Mouse (Mus musculus): ENCODE measurements around the gene Gm20388. TPM values are rescaled to one million over a fixed set of nuclear protein-coding genes. Genes with fewer than 3 reads are reported as not detected.

Gene Gm20388
- polyA plus RNA-seq, 1 experiment: 28.1 TPM

DNA sequence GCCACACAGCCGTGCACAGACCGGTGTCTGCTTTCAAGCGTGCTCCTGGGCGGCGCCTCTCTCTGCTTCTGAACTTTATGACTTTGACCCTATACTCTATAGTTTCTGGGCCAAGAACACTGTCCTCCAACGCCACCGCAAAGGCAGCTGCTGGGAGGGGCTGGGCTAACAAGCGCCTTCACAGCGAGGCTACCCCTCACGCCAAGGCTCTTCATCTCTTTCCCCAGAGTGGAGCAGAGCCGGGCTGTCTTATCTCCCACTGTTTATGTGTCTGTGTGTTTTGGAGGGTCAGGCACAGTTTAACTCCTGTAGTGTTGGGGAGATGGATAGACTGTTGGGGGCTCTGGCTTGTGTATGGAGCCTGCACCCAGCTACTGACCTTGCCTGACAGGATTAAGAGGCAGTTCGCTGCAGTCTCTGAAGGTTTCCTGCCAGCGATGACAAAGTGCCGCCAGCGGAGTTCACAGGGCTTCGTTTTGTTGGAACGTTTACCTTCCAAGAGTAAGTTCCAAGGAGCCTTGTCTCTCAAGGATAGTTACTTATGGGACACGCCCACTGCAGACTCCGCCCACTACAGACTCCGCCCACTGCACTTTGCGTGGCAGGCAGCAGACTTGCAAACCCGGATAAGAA, 783.3 kb downstream of the Gm20388 start:
- no peaks in the 10 kb centered on the region for H3K36me3 ChIP-seq (ENCODE audit: control insufficient read depth, insufficient read depth, low read length, poor library complexity, severe bottlenecking)
- no peak overlapping the region for H3K9ac ChIP-seq (ENCODE audit: low read depth, poor library complexity, severe bottlenecking)
- H3K27me3 ChIP-seq (ENCODE audit: control insufficient read depth, insufficient read depth, low read length, poor library complexity, severe bottlenecking): no peaks in the 10 kb centered on the region
- H3K4me3 ChIP-seq (ENCODE audit: low read depth, low read length): no peak overlapping the region
- H3K4me1 ChIP-seq (ENCODE audit: control insufficient read depth, insufficient read depth, low read length): no peaks in the 10 kb centered on the region
- TF ChIP-seq CTCF (IDR thresholded peaks at IDR 0.05; ENCODE audit: low read depth, low read length) (no peak), EP300 (IDR thresholded peaks at IDR 0.05; ENCODE audit: insufficient read depth, low read depth, low read length) (no peak), POLR2A (IDR thresholded peaks at IDR 0.05; ENCODE audit: insufficient read depth, low read length) (no peak)
- H3K9me3 ChIP-seq (replicated peaks; ENCODE audit: control insufficient read depth, insufficient read depth, low read length, poor library complexity, severe bottlenecking): no peaks in the 10 kb centered on the region
- no peak overlapping the region for H3K27ac ChIP-seq (ENCODE audit: insufficient read depth, low read length)

DNA sequence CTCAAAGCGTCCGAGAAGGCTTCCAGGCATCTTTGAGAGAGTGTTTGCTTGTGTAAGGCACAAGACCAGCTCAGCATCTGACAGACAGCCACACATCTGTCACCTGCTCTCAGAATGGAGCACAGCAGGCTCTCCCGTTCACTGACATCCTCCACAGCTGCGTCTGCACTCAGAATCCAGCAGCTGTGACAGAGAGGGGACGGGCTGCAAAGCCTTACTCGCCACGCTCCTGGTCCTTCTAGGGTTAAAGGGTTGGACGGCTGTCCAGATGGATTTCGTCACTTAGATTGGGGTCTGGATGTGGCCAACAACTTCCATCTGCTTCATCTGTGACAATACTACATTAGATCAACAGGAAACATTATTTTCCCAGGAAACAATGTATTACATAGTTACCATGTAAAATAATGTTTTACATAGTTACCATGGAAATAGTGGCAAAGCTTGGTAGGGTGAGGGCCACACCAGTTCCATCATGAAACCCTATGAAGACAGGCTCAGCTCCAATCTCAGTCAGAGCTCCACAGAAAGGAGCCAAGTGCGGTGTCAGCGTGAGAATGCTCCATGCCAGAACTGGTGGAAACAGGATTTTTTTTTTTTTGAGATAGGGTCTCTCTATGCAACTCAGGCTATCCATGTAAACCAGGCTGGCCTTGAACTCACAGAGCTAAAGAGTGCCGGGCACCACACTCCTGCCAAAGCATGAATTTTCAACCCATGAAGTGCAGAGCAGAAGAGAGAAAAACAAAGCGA, 785.9 kb downstream of the Gm20388 start:
- Histone ChIP-seq H3K4me1 (ENCODE audit: control insufficient read depth, insufficient read depth, low read length) (no peaks in the 10 kb centered on the region), H3K9me3 (replicated peaks; ENCODE audit: control insufficient read depth, insufficient read depth, low read length, poor library complexity, severe bottlenecking) (no peaks in the 10 kb centered on the region), H3K27me3 (ENCODE audit: control insufficient read depth, insufficient read depth, low read length, poor library complexity, severe bottlenecking) (no peaks in the 10 kb centered on the region), H3K36me3 (ENCODE audit: control insufficient read depth, insufficient read depth, low read length, poor library complexity, severe bottlenecking) (no peaks in the 10 kb centered on the region), H3K27ac (ENCODE audit: insufficient read depth, low read length) (no peak overlapping the region), H3K9ac (ENCODE audit: low read depth, poor library complexity, severe bottlenecking) (no peak overlapping the region), H3K4me3 (ENCODE audit: low read depth, low read length) (no peak overlapping the region)
- no peak for TF ChIP-seq CTCF (IDR thresholded peaks at IDR 0.05; ENCODE audit: low read depth, low read length)
- TF ChIP-seq POLR2A (IDR thresholded peaks at IDR 0.05; ENCODE audit: insufficient read depth, low read length): no peak
- no peak for TF ChIP-seq EP300 (IDR thresholded peaks at IDR 0.05; ENCODE audit: insufficient read depth, low read depth, low read length)

DNA sequence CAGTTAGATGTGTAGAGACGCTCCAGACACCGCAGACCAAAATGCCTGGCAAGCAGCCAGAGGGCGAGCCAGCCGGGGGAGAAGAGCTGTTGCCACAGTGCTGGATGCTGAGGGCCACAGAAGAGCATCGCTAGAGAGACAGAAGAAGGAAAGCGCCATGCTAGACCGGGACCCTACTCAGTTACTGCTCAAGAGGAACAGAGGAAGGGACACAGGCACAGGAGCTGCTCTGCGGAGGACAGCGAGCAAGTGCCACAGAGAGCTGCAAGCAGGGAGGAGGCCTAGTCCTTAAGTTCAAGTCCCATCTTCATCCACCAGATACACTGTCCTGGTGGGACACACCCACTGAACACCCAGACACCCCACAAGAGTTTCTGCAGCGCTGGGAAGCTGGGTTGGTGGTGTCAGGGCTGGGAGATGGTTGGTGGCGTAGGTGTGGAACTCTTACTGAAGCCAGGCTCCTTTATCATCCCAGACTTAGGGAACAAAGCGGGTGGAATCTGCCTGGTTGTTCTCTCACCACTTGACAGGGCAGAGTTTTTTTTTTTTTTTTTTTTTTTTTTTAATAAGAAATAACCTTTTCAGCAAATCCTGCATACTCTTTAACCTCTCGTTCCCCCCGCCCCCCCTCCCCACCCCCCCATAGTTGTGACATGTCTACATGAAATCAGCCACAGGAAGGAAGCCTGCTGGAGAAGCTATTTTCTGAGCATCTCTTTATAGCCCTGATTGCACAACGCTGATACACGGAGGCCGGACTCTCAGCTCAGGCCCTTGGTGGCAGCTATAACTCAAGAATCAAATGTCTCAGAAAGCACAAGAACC, 786.7 kb downstream of the Gm20388 start:
- H3K27me3 ChIP-seq (ENCODE audit: control insufficient read depth, insufficient read depth, low read length, poor library complexity, severe bottlenecking): no peaks in the 10 kb centered on the region
- TF ChIP-seq CTCF (IDR thresholded peaks at IDR 0.05; ENCODE audit: low read depth, low read length) (no peak), POLR2A (IDR thresholded peaks at IDR 0.05; ENCODE audit: insufficient read depth, low read length) (no peak), EP300 (IDR thresholded peaks at IDR 0.05; ENCODE audit: insufficient read depth, low read depth, low read length) (no peak)
- no peak overlapping the region for H3K27ac ChIP-seq (ENCODE audit: insufficient read depth, low read length)
- H3K4me3 ChIP-seq (ENCODE audit: low read depth, low read length): no peak overlapping the region
- no peaks in the 10 kb centered on the region for H3K36me3 ChIP-seq (ENCODE audit: control insufficient read depth, insufficient read depth, low read length, poor library complexity, severe bottlenecking)
- H3K9ac ChIP-seq (ENCODE audit: low read depth, poor library complexity, severe bottlenecking): no peak overlapping the region
- no peaks in the 10 kb centered on the region for H3K9me3 ChIP-seq (replicated peaks; ENCODE audit: control insufficient read depth, insufficient read depth, low read length, poor library complexity, severe bottlenecking)
- no peaks in the 10 kb centered on the region for H3K4me1 ChIP-seq (ENCODE audit: control insufficient read depth, insufficient read depth, low read length)

DNA sequence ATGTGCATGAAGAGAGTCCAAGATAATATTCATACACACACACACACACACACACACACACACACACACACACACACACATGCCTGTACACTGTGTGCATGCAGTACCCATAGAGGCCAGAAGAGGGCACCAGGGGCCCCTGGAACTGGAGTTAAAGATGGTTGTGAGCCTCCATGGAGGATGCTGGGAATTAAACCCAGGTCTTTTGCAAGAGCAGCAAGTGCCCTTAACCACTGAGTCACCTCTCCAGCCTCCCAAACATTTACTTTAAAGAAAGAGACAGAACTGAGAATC, 787.3 kb downstream of the Gm20388 start:
- Histone ChIP-seq H3K9me3 (replicated peaks; ENCODE audit: control insufficient read depth, insufficient read depth, low read length, poor library complexity, severe bottlenecking) (no peaks in the 10 kb centered on the region), H3K4me3 (ENCODE audit: low read depth, low read length) (no peak overlapping the region), H3K27me3 (ENCODE audit: control insufficient read depth, insufficient read depth, low read length, poor library complexity, severe bottlenecking) (no peaks in the 10 kb centered on the region), H3K36me3 (ENCODE audit: control insufficient read depth, insufficient read depth, low read length, poor library complexity, severe bottlenecking) (no peaks in the 10 kb centered on the region), H3K27ac (ENCODE audit: insufficient read depth, low read length) (no peak overlapping the region), H3K9ac (ENCODE audit: low read depth, poor library complexity, severe bottlenecking) (no peak overlapping the region), H3K4me1 (ENCODE audit: control insufficient read depth, insufficient read depth, low read length) (no peaks in the 10 kb centered on the region)
- TF ChIP-seq POLR2A (IDR thresholded peaks at IDR 0.05; ENCODE audit: insufficient read depth, low read length) (no peak), CTCF (IDR thresholded peaks at IDR 0.05; ENCODE audit: low read depth, low read length) (peak; percentile 55), EP300 (IDR thresholded peaks at IDR 0.05; ENCODE audit: insufficient read depth, low read depth, low read length) (no peak)

DNA sequence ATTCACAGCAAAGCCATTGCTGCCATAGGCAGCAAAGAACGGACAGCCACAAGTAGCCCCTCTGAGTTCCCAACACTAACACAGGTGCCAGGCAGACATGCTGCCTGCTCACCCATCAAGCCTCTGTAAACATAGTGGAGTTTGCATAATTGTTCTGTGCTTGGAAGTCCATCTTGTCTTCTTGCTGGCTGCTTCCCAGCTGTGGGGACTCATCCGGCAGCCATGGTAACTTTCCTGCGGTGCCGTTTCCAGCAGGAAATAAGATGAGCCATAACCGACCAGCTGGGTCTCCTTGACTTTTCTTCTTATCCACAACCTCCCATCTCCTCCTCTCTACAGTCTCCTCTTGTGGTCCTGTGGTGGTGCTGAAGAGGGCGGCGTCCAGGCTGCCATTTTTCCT, 787.8 kb downstream of the Gm20388 start:
- Histone ChIP-seq H3K27me3 (ENCODE audit: control insufficient read depth, insufficient read depth, low read length, poor library complexity, severe bottlenecking) (no peaks in the 10 kb centered on the region), H3K4me3 (ENCODE audit: low read depth, low read length) (no peak overlapping the region), H3K27ac (ENCODE audit: insufficient read depth, low read length) (no peak overlapping the region), H3K9ac (ENCODE audit: low read depth, poor library complexity, severe bottlenecking) (no peak overlapping the region), H3K36me3 (ENCODE audit: control insufficient read depth, insufficient read depth, low read length, poor library complexity, severe bottlenecking) (no peaks in the 10 kb centered on the region), H3K9me3 (replicated peaks; ENCODE audit: control insufficient read depth, insufficient read depth, low read length, poor library complexity, severe bottlenecking) (no peaks in the 10 kb centered on the region), H3K4me1 (ENCODE audit: control insufficient read depth, insufficient read depth, low read length) (no peaks in the 10 kb centered on the region)
- TF ChIP-seq POLR2A (IDR thresholded peaks at IDR 0.05; ENCODE audit: insufficient read depth, low read length) (no peak), EP300 (IDR thresholded peaks at IDR 0.05; ENCODE audit: insufficient read depth, low read depth, low read length) (no peak), CTCF (IDR thresholded peaks at IDR 0.05; ENCODE audit: low read depth, low read length) (no peak)

Data from ES-Bruce4 (cell line).